Mouse (Mus musculus): ENCODE measurements around the gene Rassf7.

Rassf7 gene

DNA sequence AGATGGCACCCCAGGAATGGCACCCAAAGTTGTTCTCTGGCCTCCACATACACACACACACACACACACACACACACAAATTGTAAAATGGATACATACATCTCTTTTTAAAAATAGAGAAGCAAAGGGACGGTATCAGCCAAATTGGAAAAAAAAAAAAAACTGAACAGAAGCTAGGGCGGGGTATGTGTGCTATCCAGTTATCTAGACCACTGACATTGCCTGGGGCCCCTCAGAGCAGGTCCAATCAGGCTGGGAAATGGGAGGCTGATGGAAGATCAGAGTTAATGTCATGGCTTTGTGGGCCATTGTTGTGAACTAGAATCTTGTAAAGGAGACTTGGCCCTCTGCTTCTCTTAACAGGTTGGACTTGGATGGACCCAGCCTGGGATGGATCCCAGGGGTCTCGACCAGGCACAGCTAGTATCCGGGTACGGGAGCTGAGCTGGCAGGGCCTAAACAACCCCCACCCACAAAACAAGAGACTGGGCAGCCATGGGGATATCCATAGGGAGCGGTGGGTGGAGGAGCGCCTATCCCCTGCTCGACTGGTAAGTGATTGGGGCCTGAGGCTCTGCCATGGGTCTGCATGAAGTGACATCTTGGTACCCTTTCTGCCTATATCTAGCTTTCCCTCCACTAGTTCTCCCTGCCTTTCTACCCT lies 18.9 kb upstream of the Rassf7 start:
- DNase-seq = no peak

DNA sequence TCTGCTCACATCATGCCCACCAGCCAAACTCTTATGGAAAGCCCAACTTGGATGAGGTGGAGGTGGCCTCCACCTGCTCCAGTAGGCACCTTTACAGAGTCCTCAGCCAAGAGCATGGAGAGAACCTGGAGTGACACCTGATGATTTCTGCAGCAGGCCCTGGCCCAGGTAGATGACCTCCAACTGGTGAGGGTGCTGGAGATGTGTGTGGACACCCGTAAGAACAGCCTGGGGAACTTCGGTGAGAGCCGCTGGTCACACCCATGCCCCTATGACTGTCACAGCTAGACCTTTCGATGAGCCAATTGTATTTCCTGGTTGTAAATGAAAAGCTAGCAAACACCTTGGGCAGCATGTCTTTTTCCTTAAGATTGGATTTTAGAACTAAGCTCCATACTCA lies 17.5 kb upstream of the Rassf7 start:
- no peak for DNase-seq

DNA sequence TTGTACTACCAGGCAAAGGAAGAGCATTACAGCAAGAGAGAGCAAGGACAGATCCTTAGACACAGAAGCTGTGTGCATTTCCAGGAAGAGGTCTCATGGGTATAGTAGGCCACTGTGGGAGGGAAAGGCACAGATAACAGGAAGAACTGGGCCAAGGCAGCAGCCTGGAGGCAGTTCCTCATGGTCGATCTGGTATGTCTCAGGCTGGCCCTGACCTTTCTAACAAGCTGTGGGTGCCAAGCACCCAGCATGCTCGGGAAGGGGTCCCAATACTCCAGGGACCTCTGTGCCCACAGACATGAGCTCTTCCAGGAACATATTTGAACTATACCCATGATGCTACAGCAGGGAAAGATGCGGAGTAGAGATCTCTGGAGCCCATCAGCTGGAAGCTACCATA lies 11.1 kb upstream of the Rassf7 start:
- DNase-seq = no peak

DNA sequence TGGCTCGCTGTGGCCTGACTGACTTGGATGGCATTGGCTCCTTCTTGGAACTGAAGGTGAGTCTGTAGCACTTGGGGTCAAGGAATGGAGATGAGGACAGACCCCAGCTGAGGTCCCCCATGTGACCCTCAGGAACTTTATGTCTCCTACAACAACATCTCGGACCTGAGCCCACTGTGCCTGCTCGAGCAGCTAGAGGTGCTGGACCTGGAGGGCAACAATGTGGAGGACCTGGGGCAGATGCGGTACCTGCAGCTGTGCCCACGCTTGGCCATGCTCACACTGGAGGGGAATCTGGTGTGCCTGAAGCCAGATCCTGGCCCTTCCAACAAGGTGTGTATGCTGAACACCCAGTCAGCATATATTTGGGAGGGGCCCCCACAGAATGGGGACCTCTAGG lies 10.2 kb upstream of the Rassf7 start:
- DNase-seq = no peak

DNA sequence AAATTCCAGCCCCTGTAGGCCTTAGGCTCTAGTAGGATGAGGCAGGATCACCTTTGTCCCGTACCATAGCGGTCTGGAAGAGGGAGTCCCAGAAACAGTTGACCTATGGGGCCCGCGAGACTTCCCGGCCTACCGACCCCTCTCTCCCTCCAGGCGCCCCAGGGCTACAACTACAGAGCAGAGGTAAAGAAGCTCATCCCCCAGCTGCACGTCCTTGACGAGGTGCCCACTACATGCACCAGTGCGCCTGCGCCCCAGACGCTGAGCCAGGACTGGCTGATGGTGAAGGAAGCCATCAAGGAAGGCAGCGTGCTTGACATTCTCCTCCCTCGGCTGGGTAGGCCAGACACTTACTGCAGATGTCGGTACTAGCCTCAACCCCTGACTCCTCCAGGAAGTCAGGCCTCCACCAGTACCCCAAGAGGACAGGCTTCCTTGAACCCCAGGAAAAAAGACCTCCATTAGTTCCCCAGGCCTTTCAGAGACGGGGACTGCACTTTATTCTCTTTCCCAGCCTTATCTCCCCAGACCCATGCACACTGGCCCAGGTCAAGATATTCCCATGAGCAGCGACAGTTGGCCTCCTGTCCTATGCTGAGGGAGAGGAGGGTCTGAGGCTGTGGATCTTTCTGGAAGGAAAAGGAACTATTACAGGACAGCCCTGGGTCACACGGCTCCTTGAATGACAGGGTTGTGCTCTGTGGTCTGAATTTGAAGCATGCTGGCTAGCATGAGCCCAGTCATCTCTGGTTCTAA lies 9.3 kb upstream of the Rassf7 start:
- no peak for DNase-seq

DNA sequence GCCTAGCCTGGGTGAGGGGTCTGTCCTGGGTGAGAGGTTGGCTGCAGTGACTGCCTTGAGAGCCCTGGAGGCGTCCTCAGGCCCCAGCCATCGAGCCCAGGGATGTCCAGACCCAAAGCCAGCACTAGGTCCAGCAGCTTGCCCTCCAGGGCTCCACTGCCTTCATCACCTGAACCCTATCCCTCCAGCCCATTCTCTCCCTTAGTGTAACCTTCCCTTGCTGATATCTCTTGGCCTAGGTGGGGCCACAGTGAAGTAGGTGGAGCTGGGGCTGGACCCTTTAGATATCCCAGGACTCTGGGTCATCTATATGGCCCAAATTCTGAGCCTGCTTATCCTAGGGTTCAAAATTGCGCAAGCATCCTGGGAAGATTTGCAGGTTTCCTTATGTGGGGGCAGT lies 6.1 kb upstream of the Rassf7 start:
- DNase-seq = no peak

DNA sequence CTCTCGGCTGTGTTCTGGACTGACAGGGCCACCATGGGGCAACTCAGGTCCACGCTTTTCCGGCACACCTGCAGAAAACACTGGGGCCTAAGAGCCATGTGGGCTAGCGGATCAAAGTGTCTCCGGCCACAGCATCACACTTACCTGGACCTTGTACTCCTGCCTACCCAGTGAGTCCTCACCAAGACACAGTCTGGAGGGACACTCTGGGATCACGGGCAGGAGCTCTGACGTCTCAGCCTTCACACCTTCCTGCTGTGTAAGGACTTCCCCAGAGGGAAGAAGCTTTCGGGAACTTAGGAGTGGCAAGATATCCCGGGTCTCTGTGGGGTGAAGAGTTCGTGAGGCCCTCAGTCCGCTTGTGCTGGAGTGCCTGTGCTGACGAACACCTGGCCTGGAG lies 5.5 kb upstream of the Rassf7 start:
- no peak for DNase-seq

DNA sequence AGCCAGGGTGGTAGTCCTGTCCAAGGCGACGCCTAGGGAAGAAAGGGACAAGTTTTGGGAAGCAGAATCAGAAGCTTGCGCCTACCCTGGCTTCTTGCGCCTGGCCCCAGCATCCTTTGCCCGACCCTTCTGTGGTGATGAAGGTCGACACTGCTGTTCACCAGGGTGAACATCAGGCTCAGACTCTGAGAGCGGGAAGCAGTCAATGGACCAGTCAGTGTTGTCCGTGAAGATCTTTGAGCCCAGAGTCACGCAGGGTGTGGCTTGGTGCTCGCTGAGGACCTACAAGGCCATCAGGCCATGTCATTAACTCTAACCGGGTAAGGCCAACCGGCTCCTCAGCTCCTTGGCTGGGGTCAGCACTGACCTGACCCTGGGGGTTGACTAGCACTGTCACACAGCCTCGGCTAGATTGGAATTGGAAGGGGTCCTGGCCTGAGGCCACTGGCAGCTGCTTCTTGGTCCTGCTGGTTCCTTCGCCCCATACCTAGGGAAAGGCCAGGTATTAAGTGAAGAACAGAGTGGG lies 5.0 kb upstream of the Rassf7 start:
- DNase-seq = no peak

DNA sequence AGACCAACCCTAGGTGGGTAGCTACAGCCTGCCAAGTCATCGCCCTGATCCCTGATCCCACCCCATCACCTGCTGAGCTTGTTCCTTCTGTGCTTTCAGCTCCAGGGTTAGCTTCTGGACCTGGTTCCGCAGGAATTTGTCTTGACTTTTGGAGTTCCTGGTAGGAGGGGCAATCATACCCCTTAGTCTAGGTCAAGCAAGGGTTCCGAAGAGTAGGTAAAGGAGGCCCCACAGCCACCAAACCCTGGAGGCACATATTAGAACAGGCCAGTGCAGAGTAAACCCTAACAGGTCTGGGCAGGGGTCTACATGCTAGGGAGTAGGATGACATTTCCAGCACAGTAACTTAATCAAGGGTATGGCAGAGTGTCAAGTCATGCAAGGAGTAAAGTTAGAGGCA lies 2.5 kb upstream of the Rassf7 start:
- no peak for DNase-seq

DNA sequence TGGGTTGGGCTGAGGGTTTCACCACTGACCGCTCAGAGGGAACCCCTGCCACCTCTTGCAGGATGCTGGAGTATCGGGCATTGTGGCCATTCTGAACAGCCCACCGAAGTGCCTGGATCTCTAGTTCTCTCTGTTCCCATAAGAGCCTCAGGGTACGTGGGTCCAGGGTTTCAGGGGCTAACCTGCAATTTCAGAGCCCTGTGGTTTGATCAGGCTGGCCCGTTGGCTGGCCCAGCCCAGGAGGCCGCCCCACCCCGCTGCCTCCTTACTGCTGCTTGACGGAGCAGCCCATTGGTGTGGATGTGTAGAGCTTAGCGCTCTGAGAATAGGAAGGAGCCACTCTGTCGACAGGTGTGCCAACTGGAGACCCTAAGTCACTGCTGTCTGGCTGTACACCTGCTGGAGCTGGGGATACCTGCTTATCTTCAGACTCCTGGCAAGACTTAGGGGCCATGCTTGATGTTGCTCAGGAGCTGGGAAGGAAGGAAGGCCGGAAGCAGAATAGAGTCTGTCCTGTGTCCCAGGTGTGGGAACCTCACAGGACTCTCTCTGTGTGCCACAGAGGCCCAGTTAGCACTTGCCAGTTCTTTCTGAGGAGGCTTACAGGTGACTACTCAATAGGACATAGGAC lies 1.9 kb upstream of the Rassf7 start, which contains the start of gene Lmntd2:
Gene Lmntd2 (minus strand): TSS at position 476 of the 631 bp plus-strand sequence.
- no peak for DNase-seq

DNA sequence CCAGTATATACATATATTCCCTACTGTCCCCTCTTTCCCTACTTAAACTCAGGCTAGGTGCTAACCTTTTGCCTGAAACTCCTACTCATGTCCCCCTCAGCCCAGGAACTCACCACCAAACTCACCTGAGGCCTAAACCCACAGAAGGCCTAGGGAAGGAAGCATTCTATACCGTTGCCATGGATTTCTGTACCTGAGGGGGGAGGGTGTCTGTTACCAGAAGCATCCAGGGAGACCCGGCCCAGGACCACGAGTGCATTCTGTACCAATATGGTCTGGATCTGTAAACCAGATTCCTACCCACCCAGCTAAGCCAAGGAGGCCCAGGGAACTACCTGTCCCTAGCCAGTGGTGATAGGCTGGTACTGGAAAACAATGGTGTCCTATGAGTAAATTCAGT lies 1.4 kb upstream of the Rassf7 start:
- no peak for DNase-seq

DNA sequence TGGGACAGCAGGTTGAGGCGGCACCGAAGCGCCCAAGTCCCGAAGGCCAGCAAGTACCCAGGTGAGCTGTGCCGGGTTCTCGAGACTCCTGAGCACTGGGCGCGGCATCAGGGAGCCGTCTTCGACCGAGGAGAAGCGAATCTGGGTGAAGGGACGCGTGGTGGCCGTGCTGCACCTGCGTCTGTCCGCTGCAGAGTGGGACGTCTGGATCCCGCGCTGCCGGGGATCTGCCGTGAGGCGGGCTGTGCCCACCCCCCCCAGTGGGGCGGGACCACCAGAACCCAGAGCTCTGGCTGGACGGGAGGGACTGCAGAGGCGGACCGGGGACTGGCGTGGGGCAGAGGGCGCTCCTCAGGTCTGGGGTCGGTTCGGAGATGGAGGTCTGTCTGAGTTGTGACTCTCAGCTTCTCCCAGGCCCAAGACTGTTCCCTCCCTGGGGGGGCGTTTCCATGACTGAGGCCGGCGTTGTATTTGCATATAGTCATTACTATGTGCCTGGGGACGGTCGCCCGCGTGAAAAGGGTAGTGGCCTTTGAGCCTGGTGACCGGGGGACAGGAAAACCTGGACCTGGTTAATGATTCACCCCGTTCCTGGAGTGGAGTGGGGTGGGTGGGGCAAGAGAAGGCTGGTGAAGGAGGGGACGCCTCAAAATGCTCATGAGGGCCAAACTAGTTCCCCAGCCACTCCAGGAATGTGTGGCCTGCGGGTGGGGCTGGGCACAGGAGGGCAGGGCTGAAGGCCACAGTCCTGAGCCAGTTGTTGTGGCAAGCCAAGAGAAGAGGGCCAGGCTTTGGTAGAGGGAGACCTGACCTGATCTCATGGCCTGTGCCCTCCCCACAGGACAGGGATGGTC lies 447 bp downstream of the Rassf7 start:
- peak; percentile 30 to 60 for DNase-seq

DNA sequence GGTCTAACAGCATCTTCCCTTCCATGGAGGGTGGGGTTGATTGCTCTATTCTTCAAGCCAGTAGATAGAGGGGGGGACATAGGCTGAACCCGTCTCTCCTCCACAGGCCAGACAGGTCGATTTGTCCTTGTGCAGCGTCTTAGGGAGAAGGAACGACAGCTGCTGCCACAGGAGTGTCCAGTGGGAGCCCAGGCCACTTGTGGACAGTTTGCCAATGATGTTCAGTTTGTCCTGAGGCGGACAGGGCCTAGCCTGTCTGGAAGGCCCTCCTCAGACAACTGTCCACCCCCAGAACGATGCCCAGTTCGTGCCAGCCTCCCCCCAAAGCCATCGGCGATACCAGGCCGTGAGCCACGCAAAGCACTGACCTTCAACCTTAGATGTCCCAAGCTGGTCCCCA lies 1.2 kb downstream of the Rassf7 start:
- DNase-seq = no peak

DNA sequence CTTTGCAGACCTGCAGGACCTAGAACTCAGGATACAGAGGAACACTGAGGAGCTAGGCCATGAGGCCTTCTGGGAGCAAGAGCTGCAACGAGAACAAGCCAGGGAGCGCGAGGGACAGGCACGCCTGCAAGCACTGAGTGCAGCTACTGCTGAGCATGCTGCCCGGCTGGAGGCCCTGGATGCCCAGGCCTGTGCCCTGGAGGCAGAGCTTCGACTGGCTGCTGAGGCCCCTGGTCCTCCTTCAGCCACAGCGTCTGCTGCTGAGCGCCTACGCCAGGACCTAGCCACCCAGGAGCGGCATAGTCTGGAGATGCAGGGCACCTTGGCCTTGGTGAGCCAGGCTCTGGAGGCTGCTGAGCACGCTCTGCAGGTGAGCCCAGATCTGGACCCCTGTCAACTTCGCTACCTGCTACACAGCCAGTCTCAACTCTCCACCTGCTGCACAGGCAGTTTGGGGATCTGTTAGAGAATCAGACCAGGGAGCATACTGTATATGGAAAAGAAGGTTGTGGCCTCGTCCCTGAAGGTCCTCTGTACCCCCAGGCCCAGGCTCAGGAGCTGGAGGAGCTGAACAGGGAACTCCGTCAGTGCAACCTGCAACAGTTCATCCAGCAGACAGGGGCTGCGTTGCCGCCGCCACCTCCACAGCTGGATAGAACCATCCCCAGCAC lies 1.8 kb downstream of the Rassf7 start:
- no peak for DNase-seq

DNA sequence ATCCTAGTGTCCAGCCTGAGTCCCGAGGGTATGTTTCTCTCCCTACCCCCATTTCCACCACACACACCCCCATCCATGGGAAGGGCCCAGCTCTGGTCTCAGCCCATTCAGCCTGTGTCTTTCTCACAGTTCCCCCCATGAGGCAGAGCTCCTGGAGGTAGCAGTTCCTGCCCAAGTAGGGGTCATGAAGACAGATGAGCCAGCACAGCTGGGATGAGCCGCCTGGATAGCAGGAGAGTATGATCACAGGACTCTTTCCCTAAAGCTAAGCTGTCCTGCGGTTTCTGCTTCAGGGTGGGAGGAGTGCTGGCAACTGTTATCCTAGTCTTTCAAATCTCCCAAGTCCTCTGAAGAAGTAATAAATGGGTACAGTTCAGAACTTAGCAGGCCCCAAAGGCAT lies 2.5 kb downstream of the Rassf7 start:
- no peak for DNase-seq

DNA sequence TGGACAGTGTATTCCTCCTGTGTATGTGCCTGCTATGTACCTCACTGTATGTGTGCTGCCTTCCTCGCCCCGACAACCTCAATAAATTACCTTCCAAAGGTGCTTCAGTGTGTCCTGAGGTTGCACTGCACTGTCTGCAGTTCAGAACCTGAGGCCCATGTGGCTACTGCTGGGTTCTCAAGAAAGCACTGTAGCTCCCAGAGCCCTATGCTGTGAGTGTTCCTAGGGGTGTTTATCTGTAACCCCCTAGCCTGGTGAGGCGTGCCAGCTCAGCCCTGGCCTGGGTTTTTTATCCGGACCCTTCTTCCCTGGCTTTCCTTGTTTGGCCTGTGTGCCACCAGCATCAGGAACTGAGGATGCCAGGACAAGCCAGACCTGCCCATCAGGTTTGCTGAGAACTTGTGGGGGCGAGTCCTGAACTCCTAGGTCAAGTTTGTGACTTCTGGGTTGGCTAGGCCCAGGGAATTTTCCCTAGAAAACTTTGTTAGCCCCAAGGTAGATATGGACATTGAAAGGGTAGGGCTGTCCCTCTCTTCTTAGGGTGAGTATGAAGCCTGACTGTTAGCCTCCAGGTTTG lies 3.0 kb downstream of the Rassf7 start:
- DNase-seq = no peak

DNA sequence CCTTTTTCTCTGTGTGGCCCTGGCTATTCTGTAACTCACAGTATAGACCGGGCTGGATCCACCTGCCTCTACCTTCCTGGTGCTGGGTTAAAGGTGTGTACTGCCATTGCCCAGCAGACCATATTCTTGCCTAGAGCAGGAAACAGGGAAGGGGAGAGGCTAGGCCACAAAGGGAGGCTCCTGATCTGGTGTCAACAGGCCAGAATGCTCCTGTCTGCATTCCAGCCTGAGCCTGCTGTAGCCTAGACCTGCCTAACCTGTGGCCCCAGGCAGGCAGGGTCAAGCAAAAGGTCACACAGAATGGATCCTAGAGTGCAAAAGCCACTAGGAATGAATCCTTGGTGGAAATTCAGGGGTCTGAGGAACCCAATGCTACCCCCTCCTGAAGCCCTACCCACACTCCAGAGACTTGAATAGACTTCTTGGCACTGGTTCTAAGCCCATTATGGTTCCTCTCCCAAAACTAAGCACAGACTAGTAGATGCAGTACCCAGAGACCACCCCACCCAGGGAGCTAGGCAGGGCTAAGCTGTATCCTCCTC lies 4.0 kb downstream of the Rassf7 start:
- no peak for DNase-seq

DNA sequence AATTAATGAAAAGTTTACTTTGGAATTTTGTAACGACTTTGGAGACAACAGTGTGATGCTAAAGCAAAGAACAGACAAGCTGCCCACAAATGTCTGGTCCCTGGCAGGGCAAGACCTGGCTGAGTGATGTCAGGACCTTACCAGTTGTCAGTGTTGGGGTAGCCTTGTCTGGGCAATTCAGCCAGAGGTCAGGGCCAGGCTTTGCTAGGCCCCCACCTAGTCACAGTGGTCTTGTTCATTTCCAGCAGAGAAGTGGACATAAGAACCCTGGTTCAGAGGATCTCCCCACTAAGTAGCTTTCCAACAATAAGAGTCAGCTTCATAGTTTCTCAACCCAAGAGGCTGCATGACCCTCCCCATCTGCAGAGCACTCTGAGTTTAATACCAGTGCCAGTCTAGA lies 4.7 kb downstream of the Rassf7 start:
- DNase-seq = no peak

DNA sequence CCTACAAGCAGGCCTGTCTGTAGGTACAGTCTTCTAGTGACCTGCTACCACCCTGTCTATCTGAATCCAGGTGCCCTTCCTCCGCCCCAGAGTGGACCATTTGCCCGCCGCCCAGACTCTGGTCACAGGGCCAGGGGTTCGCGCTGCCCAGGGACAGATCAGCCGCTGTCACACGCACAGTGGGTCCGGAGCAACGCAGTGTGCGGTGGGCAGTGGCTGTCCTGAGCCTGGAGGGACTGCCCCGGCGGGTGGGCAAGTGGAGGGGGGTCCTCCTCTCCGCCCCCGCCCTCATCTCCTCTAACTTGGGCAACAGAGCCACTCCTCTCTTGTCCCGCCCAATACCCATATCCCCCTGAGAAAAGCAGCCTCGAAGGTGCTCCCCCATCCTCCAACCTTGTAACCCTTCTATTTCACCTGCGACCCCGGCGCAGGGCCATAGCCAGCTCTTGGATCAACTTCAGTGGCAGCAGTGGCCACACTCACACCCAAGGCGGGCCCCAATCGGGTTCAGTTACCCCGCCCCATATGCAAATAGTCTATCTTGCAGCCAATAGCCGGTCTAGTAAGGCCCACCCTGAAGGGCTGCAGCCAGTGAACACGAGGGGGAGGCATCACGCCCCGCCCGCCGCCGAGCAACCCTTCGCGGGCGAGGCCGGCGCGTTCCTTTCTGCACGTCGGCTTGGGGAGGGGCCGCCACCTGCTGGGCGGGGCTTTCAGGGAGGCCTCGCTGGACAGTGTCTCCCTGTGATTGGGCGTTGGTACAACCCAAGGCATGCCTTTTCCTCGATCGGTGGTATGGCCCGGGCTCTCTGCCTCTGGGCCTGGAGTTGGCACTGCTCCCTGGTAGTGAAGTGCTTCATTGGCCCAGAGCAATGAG lies 5.8 kb downstream of the Rassf7 start:
- peak; percentile 83 to 88 for DNase-seq

DNA sequence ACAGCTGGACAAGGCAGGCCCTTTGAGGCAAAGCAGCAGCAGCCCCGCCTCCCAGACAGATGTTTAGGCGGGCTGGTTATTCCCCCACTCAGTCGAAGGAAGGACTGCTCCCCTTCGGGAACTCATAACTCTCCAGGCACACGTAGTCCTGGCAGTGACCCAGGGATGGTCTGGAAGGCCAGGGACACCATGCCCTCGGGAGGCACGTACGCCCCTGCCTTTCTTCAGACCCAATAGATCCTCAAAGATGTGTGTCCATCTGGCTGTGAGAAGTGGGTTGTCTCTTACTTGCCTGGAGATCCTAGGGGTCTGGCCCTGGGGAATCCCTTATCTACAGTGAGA lies 6.4 kb downstream of the Rassf7 start:
- no peak for DNase-seq

DNA sequence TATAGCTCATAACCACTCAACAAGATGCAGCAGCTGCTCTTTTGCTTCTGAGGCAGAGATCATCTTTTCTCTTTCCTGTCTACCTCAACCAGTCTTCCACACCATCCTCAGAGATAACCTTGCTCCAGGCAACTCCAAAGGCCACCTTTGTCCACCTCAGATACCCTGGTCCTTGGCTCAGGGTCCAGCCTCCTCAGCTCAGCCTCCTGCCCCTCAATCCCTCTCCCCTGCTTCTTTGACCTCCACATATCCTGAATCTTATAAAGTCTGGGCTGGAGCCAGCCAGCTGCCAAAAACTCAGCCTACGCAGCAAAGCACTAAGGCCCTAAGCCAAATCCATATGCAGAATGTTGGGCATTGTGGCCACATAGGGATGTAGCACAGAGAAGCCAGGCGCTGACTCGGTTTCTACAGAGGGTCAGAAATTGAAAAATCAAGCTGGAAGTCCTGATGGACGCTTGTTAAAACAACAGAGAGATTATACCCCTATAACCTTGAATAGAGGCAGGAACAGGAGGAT lies 7.1 kb downstream of the Rassf7 start:
- no peak for DNase-seq

All from thymus, adult 18-20 months (tissue).